Mouse (Mus musculus): ENCODE measurements at regions not wholly inside any gene's neighbourhood (a gene's known extent, or its start where the extent isn't known, plus 50 kb on each side); places are given as distances from the start of the nearest gene placed in this dataset.

- Histone ChIP-seq H3K36me3 (no peaks in the 10 kb centered on the region), H3K9me3 (0 out of 2 replicates have a peak, but pooled peaks cover 3% of the 10 kb centered on the region), H3K9ac (replicated peaks) (0 out of 2 replicates have a peak overlapping the region, but pooled peaks have one; percentile 29), H3K27me3 (peaks cover 27% of the 10 kb centered on the region), H3K4me1 (replicated peaks) (peaks cover 31% of the 10 kb centered on the region), H3K27ac (peak overlapping the region; percentile 11), H3K4me3 (replicated peaks) (no peak overlapping the region), H3K4me2 (replicated peaks) (peak overlapping the region; percentile 37)
- 12% methylated on average over 26 of the region's 26 CpGs for WGBS
- peak; percentile 81 for ATAC-seq
These were observed 137.5 kb downstream of the Tle3 start for GRCm38 (mm10) chr9:61509591-61510191.

DNA sequence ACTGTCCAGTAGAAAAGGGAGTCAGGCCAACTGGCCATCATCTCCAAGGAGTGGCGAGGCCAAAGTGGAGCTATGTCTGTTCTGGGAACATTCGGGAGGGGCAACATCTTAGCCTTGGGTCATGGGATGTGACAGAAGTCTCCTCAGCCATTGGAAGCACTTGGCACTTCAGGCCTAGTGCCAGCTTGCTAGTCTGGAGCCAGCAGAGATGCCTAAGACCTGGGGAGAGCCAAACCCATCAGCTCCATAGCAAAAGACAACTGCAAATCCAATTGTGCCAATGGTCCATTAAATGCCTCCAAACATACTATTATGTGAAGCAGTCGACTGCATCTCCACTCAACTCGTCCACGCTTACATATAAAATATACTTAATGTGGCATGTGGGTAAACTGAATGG, 136.9 kb downstream of the Tle3 start:
- H3K9me3 ChIP-seq = no peaks in the 10 kb centered on the region
- H3K27ac ChIP-seq = peak overlapping the region; percentile 11; the same call in 1 of the 2 replicates
- no peak overlapping the region for H3K9ac ChIP-seq (replicated peaks)
- H3K4me3 ChIP-seq (replicated peaks) = no peak overlapping the region
- H3K36me3 ChIP-seq = no peaks in the 10 kb centered on the region
- ATAC-seq = no peak
- 78% methylated on average over 5 of the region's 5 CpGs for WGBS
- peaks cover 31% of the 10 kb centered on the region for H3K27me3 ChIP-seq
- H3K4me1 ChIP-seq (replicated peaks) = peaks cover 31% of the 10 kb centered on the region
- H3K4me2 ChIP-seq (replicated peaks) = no peak overlapping the region

- peaks cover 8% of the 10 kb centered on the region; the same call in 1 of the 2 replicates for H3K9me3 ChIP-seq
- no peaks in the 10 kb centered on the region for H3K4me1 ChIP-seq (replicated peaks)
- H3K4me3 ChIP-seq (replicated peaks) = no peak overlapping the region
- H3K27ac ChIP-seq = no peak overlapping the region
- H3K4me2 ChIP-seq (replicated peaks) = no peak overlapping the region
- H3K36me3 ChIP-seq = no peaks in the 10 kb centered on the region
- peaks cover 6% of the 10 kb centered on the region for H3K27me3 ChIP-seq
- H3K9ac ChIP-seq (replicated peaks) = no peak overlapping the region
- ATAC-seq = no peak
- WGBS = 91% methylated on average over 9 of the region's 9 CpGs
These were observed 128.7 kb downstream of the Tle3 start for GRCm38 (mm10) chr9:61500851-61501250.

GRCm38 (mm10) chr9:61492896-61493295, 120.7 kb downstream of the Tle3 start:
- no peak overlapping the region for H3K4me2 ChIP-seq (replicated peaks)
- no peak overlapping the region for H3K9ac ChIP-seq (replicated peaks)
- WGBS = 85% methylated on average over 8 of the region's 8 CpGs
- no peaks in the 10 kb centered on the region for H3K9me3 ChIP-seq
- H3K27me3 ChIP-seq = peaks cover 28% of the 10 kb centered on the region
- no peak overlapping the region for H3K4me3 ChIP-seq (replicated peaks)
- no peaks in the 10 kb centered on the region for H3K36me3 ChIP-seq
- H3K4me1 ChIP-seq (replicated peaks) = peaks cover 23% of the 10 kb centered on the region
- no peak for ATAC-seq
- H3K27ac ChIP-seq = no peak overlapping the region

DNA sequence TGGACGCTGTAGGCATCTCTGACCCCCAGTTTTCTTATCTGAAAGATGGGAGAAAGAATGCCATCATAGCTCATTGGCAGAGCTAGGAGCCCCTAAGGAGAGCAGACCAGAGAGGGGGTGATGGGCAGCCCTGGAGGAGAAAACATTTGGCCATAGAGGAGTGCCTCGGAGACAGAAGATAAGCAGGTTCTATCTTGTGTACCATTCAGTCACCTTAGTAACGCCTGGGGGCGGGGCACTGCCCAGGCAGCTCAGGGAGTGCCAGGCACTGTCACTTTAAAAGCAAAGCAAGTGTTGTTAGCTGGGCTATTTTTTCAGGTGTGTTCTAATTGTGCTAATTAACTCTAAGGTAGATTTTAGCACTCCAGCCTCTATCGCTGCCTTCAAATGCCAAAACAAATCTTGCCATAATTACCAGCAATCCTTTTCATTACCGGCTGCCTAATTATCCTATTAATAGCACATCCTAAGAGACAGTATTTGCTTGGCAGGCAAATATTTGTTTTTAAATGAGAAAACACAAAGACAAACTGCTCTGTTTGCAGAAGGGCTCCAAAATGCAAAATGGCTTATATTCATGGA, 119.1 kb downstream of the Tle3 start:
- H3K27me3 ChIP-seq = peaks cover 31% of the 10 kb centered on the region
- ATAC-seq = no peak

GRCm38 (mm10) chr9:61489983-61490382, 117.8 kb downstream of the Tle3 start:
- no peak overlapping the region for H3K27ac ChIP-seq

More for the DNA sequence above, 119.1 kb downstream of the Tle3 start:
- Histone ChIP-seq H3K9ac (replicated peaks) (no peak overlapping the region), H3K36me3 (no peaks in the 10 kb centered on the region), H3K4me1 (replicated peaks) (peaks cover 29% of the 10 kb centered on the region), H3K4me3 (replicated peaks) (no peak overlapping the region), H3K27ac (no peak overlapping the region), H3K9me3 (no peaks in the 10 kb centered on the region), H3K4me2 (replicated peaks) (no peak overlapping the region)
- WGBS = 40% methylated on average over 6 of the region's 6 CpGs

DNA sequence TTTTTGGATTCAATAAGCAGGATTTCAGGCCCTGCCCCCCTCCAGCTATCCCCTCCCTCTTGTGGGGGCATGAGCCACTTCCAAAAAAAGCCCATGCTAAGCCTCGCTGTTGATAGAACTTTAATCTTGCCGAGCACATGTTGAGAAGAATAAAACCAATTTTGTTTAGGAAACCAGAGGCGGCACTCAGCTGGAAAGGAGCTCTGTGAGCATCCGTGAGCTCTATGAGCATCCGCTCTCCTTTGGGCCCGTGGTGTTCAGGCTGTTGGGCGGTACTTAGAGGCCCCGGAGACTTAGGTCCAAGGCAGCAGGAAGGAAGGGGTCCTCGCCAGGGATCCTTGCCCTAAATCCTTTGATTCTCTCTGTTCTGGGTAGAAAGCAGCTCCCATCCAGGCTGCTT, 117.0 kb downstream of the Tle3 start:
- WGBS = 7% methylated on average over 9 of the region's 9 CpGs
- Histone ChIP-seq H3K9me3 (no peaks in the 10 kb centered on the region), H3K27me3 (peaks cover 38% of the 10 kb centered on the region), H3K4me3 (replicated peaks) (no peak overlapping the region), H3K4me1 (replicated peaks) (peaks cover 29% of the 10 kb centered on the region), H3K27ac (no peak overlapping the region), H3K36me3 (no peaks in the 10 kb centered on the region), H3K4me2 (replicated peaks) (no peak overlapping the region), H3K9ac (replicated peaks) (no peak overlapping the region)
- 0 out of 2 replicates have a peak, but pooled peaks have one; percentile 24 for ATAC-seq

More at GRCm38 (mm10) chr9:61489983-61490382, 117.8 kb downstream of the Tle3 start:
- H3K9ac ChIP-seq (replicated peaks) = no peak overlapping the region
- H3K36me3 ChIP-seq = no peaks in the 10 kb centered on the region
- peaks cover 35% of the 10 kb centered on the region for H3K27me3 ChIP-seq
- ATAC-seq = no peak
- no peak overlapping the region for H3K4me2 ChIP-seq (replicated peaks)
- H3K4me3 ChIP-seq (replicated peaks) = no peak overlapping the region
- no peaks in the 10 kb centered on the region for H3K9me3 ChIP-seq
- 70% methylated on average over 6 of the region's 6 CpGs for WGBS
- H3K4me1 ChIP-seq (replicated peaks) = peaks cover 29% of the 10 kb centered on the region

GRCm38 (mm10) chr9:61487824-61488223, 115.7 kb downstream of the Tle3 start:
- WGBS = 95% methylated on average over 12 of the region's 12 CpGs
- ATAC-seq = no peak

GRCm38 (mm10) chr9:61487146-61487545, 115.0 kb downstream of the Tle3 start:
- Histone ChIP-seq H3K9me3 (no peaks in the 10 kb centered on the region), H3K27ac (no peak overlapping the region), H3K36me3 (no peaks in the 10 kb centered on the region), H3K4me3 (replicated peaks) (no peak overlapping the region), H3K27me3 (peaks cover 29% of the 10 kb centered on the region), H3K9ac (replicated peaks) (no peak overlapping the region), H3K4me1 (replicated peaks) (peaks cover 29% of the 10 kb centered on the region), H3K4me2 (replicated peaks) (no peak overlapping the region)
- no peak for ATAC-seq
- 54% methylated on average over 7 of the region's 7 CpGs for WGBS

More at GRCm38 (mm10) chr9:61487824-61488223, 115.7 kb downstream of the Tle3 start:
- H3K27ac ChIP-seq = no peak overlapping the region
- H3K4me1 ChIP-seq (replicated peaks) = peaks cover 29% of the 10 kb centered on the region
- no peaks in the 10 kb centered on the region for H3K9me3 ChIP-seq
- no peak overlapping the region for H3K4me3 ChIP-seq (replicated peaks)
- no peak overlapping the region for H3K9ac ChIP-seq (replicated peaks)
- no peak overlapping the region for H3K4me2 ChIP-seq (replicated peaks)
- H3K36me3 ChIP-seq = no peaks in the 10 kb centered on the region
- H3K27me3 ChIP-seq = peaks cover 29% of the 10 kb centered on the region

DNA sequence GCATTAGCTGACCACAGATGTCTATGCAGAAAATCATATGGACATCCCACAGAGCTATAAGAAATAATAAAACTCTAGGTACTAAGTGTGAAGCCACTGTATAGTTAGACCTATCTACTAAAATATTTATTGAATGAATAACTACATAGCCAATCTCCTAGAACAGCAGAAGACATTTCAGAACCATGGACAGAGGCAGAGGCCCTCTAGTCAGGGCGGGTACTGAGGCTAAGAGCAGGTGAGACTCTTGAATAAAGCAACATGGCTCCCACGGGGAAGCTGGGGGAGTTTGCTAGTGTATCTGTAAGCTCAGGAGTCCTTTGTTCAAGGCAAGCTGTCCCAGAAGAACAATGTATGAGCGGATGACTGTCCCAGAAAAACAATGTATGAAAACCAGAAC, 112.2 kb downstream of the Tle3 start:
- Histone ChIP-seq H3K9me3 (no peaks in the 10 kb centered on the region), H3K4me1 (replicated peaks) (peaks cover 16% of the 10 kb centered on the region), H3K4me3 (replicated peaks) (no peak overlapping the region), H3K36me3 (no peaks in the 10 kb centered on the region), H3K27ac (no peak overlapping the region), H3K4me2 (replicated peaks) (no peak overlapping the region), H3K9ac (replicated peaks) (no peak overlapping the region), H3K27me3 (peaks cover 20% of the 10 kb centered on the region)
- no peak for ATAC-seq
- WGBS = 41% methylated on average over 3 of the region's 3 CpGs

DNA sequence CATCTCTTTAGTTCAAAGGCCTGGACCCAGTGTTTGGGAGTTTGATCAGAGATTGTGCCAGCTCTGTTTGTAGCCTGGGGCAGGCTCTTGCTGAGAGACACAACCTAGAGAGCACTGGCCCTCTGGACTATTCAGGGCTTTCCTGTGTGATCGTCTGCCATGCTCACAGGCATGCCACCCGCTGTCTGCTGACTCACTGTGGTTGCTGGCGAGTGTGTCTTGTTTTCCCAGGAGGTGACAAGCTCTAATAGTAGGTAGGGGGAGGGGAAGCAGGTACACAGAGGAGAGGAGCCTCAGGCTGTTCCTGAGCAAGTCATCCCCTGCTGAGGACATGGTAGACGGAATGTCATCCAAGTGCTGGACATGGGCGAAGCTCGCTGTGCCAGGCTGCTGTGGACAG, 107.5 kb downstream of the Tle3 start:
- Histone ChIP-seq H3K27ac (no peak overlapping the region), H3K36me3 (no peaks in the 10 kb centered on the region), H3K9ac (replicated peaks) (no peak overlapping the region), H3K9me3 (no peaks in the 10 kb centered on the region), H3K27me3 (peaks cover 17% of the 10 kb centered on the region), H3K4me3 (replicated peaks) (no peak overlapping the region), H3K4me1 (replicated peaks) (peaks cover 16% of the 10 kb centered on the region), H3K4me2 (replicated peaks) (no peak overlapping the region)
- no peak for ATAC-seq
- 33% methylated on average over 6 of the region's 6 CpGs for WGBS

DNA sequence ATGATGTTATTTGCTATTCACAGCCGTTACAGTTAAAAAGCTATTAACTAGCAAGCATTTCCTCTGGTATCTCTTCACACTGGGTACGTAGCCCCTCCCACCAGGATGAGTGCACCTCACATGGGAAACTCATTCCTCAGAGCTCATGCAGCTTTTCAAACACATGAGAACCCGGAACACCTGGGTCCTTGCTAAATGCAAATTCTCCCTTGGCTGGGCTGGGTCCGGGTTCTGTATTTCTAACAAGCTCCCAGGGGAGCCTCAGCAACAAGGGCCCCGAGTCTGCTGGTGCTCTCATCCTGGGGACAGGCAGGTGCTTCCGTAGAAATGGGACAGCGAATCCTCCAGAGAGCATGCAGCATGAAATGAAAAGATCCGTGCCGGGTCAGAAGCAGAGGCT, 106.7 kb downstream of the Tle3 start:
- Histone ChIP-seq H3K27ac (no peak overlapping the region), H3K4me1 (replicated peaks) (peaks cover 16% of the 10 kb centered on the region), H3K27me3 (peaks cover 15% of the 10 kb centered on the region; the same call in 1 of the 2 replicates), H3K9ac (replicated peaks) (no peak overlapping the region), H3K4me3 (replicated peaks) (no peak overlapping the region), H3K36me3 (no peaks in the 10 kb centered on the region), H3K9me3 (no peaks in the 10 kb centered on the region), H3K4me2 (replicated peaks) (no peak overlapping the region)
- ATAC-seq = no peak
- WGBS = 22% methylated on average over 9 of the region's 9 CpGs
